Mouse (Mus musculus) adrenal gland (tissue): ENCODE data around the gene Gm21969.

Experiments
- intact Hi-C: fragments of 180-260 bp; cut with DNase I; formaldehyde crosslinking; loops from one replicate; pipeline ENCODE4 v1.15.1; 2025

The Gm21969 gene

DNA sequence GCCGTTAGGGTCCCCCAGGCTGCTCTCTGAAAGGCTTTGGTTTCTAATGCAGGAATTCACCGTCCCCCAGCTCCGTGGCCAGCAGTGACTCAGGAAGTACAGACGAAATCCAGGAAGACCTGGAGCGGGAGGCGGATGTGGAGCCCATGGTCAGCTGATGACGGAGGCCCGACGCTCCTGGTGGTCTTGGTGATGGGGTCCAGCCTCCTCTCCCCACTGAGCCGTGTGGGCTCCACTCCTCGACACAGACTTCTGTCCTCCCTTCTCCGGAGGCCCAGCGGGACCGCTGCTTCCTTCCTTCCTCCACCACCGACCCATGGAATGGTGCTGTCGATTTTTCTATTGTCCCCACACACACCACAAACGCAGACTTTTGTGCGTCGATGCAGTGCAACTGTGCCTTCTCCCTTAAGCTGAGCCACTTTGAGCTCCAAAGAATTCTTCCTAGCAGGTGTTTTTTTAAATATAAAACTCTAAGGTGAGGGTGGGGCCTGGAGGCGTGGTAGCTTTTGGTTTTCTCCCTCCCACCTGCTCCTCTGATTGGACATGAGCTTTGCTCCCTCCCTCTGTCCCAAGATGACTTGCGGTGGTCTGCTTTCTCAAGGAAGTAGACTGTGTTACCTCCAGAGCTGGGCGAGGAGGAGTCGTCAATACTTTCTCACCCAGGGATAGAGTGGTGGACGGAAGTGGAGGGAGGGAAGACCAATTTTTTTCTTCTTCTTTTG lies 13.5 kb downstream of the Gm21969 start:
- intact Hi-C loops: loop anchor here (10.0 kb wide), 1 partner anchor 232 kb away; no protein-coding TSS in a partner anchor

- intact Hi-C loops: loop anchor here (10.0 kb wide), 1 partner anchor 232 kb away; no protein-coding TSS in a partner anchor
Observed at GRCm38 (mm10) chr4:139617001-139617364, 14.0 kb downstream of the Gm21969 start.

DNA sequence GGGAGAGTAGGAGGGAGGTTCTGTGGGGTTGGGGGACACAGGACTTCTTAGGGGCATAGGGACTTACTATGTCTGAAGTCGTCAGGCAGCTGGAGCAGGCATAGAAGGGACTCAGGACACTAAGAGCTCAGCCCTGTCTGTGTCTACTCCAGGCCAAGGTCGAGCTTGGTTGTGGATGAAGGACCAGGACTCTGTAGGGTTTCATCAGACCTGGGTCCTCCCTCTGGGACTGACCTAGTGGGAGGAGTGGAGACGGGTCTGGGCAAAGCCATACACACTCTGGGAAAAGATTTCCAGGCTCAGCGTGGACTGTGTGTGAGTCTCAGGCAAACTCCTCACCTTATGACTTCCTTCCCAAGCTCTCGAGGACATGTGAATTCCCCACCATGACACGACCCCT lies 16.8 kb downstream of the Gm21969 start:
- intact Hi-C loops: loop anchor here (10.0 kb wide), 1 partner anchor 235 kb away; no protein-coding TSS in a partner anchor

DNA sequence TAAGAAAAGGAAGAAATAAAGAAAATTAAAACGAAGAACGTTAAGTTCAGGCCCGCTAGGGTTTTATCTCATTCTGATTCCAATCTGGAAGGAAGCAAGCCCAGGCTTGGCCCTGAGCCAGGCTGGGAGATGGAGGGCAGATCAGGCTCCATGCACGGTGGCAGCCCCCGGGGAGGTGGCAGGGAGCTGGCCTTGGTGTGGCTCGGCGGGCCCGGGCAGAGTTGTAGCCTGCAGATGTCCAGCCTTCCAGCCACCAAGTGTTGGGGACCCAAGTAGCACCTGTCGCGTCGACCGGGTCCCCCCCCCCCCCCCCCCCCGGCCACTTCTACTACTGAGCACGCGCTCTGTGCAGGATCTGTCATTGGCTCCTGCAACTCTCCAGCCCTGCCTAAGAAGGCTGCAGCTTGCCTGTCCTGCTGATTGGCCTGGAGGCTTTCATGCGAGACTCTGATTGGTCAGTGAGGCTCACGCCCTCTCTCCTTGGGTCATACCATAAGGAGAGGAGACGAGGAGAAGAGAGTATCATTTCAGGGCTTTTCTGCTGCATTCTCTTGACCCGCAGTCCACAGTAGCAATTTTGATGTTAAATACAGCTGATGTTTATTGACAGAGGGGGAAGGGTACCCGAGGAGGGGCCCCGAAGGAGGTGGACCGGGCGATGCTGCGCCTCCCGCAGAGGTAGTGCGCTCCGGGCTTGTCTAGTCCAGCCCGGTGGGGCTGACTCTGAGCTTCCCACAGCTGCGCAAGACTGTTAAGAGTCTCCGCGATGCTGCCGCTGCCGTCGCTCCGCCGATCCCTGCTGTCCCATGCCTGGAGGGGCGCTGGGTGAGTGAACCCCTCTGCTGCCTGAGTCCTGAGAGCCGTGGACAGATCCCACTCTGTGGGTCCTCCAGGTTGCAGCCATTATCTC lies 19.6 kb downstream of the Gm21969 start, which contains the start of gene Aldh4a1:
Aldh4a1 (plus strand) TSS at position 494 of the 910 bp plus-strand sequence.
- intact Hi-C loops: no loop called here

DNA sequence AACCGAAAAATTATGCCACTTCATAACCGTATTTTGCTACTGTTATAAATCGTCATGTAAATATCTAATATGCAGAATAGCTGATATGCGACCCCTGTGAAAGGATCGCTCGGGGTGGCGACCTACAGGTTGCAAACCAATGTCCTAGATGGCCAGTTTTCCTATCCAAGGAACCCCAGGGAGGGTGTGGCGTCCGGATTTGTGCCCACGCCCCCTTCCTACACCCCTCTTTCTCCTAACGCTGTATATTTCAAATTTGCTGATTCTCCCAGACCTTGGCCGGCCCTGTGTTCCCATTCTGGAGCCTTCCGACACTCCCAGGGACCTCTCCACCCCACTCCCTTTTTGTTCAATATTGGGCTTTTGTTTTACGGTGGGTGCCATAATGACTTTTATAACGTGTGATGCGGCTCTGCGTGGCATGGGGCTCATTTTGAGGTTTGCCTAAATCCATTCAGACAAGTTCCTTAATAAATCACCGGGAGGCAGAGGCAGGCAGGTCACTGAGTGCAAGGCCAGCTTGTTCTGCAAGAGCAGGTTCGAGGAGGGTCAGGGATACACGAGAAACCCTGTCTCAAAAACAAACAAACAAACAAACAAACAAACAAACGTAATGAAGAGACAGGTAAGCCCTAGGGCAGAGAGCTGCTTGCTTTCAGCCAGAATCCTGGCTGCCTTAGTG lies 20.6 kb downstream of the Gm21969 start:
- intact Hi-C loops: no loop called here

DNA sequence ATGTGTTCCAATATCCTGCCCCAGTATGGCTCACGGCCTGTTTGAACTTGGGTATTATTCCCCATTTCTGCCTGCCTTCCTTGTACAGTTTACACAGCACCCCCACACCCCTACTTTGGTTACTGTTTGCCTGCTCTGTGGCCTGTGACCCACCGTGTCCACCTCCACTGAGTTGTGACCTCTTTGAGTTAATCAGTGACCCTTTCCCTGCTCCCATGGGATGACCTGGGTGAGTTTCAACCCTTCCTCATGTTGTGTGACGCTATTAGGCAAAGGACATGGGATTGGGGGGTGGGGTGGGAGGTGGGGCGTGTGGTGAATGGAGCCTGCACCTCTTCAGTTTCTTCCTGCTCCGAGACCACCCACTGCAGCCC lies 21.1 kb downstream of the Gm21969 start:
- intact Hi-C loops: no loop called here

GRCm38 (mm10) chr4:139624706-139625105 lies 21.7 kb downstream of the Gm21969 start:
- intact Hi-C loops: no loop called here

GRCm38 (mm10) chr4:139627361-139627760 lies 24.4 kb downstream of the Gm21969 start:
- intact Hi-C loops: no loop called here

GRCm38 (mm10) chr4:139630171-139630570 lies 27.2 kb downstream of the Gm21969 start:
- intact Hi-C loops: no loop called here

GRCm38 (mm10) chr4:139631141-139631540 lies 28.2 kb downstream of the Gm21969 start:
- intact Hi-C loops: no loop called here

DNA sequence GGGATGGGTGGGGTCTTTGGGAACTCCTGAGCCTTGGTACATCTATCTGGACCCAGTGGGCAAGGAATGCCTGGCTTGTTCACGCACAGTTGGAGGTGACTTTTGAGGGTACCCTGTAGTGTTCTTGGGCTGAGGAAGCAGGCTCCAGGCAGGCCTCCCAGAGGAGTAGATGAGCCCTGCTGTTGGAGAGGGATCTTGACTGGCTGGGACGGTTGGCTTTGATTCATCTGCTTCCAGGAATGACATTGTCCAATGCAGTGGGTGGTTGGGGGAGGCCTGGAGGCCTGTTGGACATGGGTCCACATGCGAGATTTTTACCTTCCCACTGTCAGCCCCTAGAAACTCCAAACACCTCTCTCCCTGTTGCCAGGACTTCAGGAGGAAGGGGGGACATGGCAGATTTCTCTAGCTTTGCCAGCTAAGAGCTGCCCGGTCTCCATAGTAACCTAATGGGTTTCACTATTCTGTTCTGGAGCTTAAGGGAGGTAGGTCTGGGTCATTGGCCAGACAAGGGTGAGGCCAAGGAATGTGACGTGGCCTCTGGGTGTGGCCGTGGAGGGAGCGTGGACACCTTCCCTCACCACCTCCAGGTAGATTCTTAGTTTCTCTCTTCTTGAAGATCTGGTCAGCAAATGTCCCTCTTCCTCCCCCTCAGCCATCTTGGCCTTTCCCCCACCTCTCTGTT lies 28.7 kb downstream of the Gm21969 start:
- intact Hi-C loops: no loop called here

- intact Hi-C loops: no loop called here
Observed at GRCm38 (mm10) chr4:139632254-139632580, 29.2 kb downstream of the Gm21969 start.

DNA sequence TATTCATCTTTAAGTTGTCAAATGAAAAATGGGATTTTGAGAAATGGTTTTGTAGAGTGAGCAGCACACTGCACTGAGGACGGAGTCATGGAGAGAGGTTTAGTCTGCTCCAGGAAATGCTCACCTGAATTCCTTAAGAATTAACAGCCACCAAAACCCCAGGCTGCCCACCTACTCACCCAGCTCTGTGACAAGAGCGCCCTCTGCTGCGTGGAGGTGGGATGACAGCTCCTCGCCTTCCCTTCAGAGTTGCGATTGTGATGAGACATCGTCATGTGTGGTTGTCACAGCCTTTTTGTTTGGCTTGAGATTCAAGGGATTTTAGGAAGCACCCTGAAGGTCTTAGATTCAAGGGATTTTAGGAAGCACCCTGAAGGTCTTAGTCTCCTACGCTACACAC lies 33.4 kb downstream of the Gm21969 start:
- intact Hi-C loops: loop anchor here (2.0 kb wide), 1 partner anchor 166 kb away; no protein-coding TSS in a partner anchor

DNA sequence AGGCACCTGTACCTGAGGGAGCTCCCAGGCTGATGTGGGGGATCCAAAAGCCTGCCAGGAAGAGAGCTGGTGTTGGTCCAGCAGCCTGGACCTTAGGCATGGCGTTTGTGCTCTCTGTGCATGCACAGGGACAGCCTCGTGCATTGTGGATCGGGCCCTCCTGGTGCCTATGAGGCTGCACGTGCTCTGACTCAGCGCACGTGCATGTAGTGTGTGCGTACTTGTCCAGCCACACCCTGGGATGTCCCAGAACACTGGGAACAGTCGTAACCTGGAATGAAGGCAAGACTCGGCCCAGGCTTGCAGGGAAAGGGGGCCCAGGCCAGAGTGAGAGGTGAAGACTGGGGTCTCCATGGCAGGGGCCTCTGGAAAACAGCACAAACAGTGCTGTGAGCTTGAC lies 34.9 kb downstream of the Gm21969 start:
- intact Hi-C loops: loop anchor here (2.0 kb wide), 1 partner anchor 167 kb away; no protein-coding TSS in a partner anchor

DNA sequence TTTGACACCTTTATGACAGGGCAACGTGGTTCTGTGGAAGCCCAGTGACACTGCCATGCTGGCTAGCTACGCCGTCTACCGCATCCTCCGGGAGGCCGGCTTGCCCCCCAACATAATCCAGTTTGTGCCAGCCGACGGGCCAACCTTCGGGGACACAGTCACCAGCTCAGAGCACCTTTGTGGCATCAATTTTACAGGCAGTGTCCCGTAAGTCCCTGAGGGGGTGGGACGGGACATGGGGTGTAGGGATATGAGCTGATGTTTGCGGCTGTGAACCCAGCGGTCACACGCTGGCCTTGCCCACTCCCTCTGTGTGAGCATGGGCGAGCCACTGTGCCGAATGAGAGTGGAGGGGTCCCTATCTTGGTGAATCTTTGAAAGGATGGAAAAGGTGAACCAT lies 35.4 kb downstream of the Gm21969 start:
- intact Hi-C loops: no loop called here

DNA sequence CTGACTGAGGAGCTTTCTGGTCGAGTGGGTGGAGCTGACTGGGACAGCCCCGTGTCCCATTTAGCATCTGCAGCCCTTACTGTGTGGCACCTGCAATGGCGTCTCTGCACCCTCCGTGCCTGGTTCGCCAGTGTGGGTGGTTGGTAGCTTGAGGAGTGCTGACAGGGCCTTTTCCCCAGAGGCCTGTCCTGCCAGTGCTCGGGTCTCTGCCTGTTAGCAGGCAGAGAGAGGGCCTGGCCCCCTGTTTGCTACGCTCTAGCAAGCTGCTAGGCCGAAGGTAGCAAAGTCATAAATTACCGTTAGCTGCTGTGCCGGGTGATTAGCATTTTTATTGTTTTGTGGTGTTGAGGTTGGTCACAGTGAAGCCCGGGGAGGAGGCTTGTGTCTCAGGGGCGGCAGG lies 36.8 kb downstream of the Gm21969 start:
- intact Hi-C loops: no loop called here

- intact Hi-C loops: no loop called here
Observed at GRCm38 (mm10) chr4:139640333-139640732, 37.3 kb downstream of the Gm21969 start.

DNA sequence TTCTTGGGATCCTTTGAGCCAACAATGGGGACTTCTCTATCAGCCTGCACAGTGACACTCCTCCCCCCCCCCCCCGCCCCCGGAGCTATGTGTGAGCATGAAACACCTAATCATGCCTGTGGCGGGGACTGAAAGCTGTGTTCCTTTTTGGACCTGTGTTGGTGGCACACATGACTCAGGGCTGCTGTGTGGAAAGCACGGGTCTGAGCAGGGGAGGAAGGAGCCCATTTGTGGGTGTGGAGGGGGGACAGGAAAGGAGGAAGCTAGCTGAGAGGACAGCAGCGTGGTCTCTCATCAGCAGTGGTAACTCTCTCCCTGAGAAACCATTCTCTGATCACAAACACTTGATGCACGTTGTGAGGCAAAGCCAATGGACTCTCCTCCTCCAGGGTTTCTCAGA lies 37.8 kb downstream of the Gm21969 start:
- intact Hi-C loops: no loop called here

DNA sequence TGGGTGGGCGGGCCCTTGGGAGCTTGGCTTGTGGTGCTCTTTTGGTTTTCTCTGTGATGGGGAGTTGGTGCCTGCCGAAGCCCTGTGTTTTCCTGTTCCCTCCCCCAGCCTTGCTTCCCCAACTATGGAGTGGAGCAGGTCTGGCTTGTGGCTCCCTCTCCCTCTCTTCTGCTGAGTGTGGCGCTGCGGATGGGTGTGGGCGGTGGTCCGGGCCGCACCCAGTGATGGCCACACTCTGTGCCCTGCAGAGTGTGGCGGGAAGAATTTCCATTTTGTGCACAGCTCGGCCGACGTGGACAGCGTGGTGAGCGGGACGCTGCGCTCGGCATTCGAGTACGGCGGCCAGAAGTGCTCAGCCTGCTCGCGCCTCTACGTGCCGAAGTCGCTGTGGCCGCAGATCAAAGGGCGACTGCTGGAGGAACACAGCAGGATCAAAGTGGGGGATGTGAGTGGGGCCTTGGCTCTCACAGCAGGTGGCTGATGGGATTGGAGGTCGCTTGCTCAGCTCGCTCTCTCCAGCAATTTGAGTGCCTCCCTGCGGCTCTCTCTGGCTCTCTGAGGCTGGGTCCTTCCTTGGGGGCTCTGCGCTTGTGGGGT lies 38.9 kb downstream of the Gm21969 start:
- intact Hi-C loops: no loop called here

GRCm38 (mm10) chr4:139643972-139644371 lies 41.0 kb downstream of the Gm21969 start:
- intact Hi-C loops: loop anchor here (1.0 kb wide), 2 partner anchors 26 to 214 kb away; no protein-coding TSS in a partner anchor

GRCm38 (mm10) chr4:139646916-139647315 lies 43.9 kb downstream of the Gm21969 start:
- intact Hi-C loops: no loop called here
